Mouse (Mus musculus): ENCODE results near the gene Kifap3. TPM values are rescaled to one million over a fixed set of nuclear protein-coding genes. Genes with fewer than 3 reads are reported as not detected.

Kifap3 gene
- polyA plus RNA-seq, 1 experiment from 2014 or later: 48.2 TPM

GRCm38 (mm10) chr1:163903411-163903810, 124.0 kb downstream of the Kifap3 start:
- DNase-seq (ENCODE audit: low spot score): no peak
- WGBS: 91% methylated on average over 3 of the region's 3 CpGs
- 0 out of 2 replicates have a peak, but pooled peaks cover 9% of the 10 kb centered on the region for H3K36me3 ChIP-seq (ENCODE audit: control insufficient read depth, insufficient read depth, low read length)

DNA sequence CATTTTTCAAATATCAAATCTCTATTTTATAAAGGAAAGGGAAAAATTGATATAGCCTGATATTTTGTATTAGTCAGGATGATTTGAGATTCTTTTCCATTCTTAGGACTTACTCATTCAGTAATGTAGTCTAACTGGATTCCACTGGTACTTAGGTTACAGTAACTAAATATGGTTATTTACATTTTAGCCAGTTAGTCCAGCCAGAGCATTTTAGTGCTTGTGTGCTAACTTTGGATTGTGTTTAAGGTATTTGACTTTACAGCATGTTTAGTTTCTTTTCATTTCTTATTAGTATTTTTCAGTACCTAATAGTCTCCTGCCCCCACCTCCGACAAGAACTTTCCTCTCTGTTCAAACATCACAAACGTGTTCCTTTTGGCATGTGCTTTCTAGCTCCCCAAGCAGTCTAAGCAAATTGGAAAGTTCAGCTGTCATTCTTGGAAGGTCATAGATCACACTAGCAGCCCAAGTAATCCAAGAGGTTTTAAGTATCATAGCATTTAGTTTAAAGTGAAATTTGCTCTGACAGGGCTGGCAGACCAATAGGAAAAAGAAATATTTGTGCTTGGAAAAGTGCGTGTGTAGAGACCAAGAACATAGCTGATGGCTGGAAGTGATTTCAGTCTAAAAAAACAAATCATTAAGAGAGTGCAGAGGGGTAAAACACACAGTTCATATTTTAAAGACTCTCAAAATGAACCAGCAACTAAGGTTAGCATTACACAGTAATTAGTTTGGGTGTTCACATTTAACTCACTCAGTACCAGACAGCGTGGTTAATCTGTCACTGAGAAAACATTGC, 127.8 kb downstream of the Kifap3 start:
- no peaks in the 10 kb centered on the region for H3K9me3 ChIP-seq (ENCODE audit: control insufficient read depth, low read length)
- H3K9ac ChIP-seq (ENCODE audit: low read depth, low read length): no peak overlapping the region
- WGBS: 19% methylated on average over 4 of the region's 4 CpGs
- DNase-seq (ENCODE audit: low spot score): peak; percentile 87
- H3K27me3 ChIP-seq (replicated peaks; ENCODE audit: control insufficient read depth, insufficient read depth, low read length): no peaks in the 10 kb centered on the region
- 0 out of 2 replicates have a peak, but pooled peaks cover 7% of the 10 kb centered on the region for H3K36me3 ChIP-seq (ENCODE audit: control insufficient read depth, insufficient read depth, low read length)
- no peak overlapping the region for H3K4me3 ChIP-seq (ENCODE audit: low read depth, low read length)
- peak overlapping the region; percentile 70 for H3K27ac ChIP-seq (replicated peaks; ENCODE audit: low read depth, low read length)
- peak; percentile 80 for ATAC-seq (ENCODE audit: low read depth)
- peaks cover 17% of the 10 kb centered on the region for H3K4me1 ChIP-seq (ENCODE audit: control insufficient read depth, insufficient read depth, low read length)
- no peak overlapping the region for H3K4me2 ChIP-seq (ENCODE audit: low read depth, low read length)

More at GRCm38 (mm10) chr1:163903411-163903810, 124.0 kb downstream of the Kifap3 start:
- no peak for ATAC-seq (ENCODE audit: low read depth)
- no peaks in the 10 kb centered on the region for H3K27me3 ChIP-seq (replicated peaks; ENCODE audit: control insufficient read depth, insufficient read depth, low read length)
- no peak overlapping the region for H3K27ac ChIP-seq (replicated peaks; ENCODE audit: low read depth, low read length)
- no peak overlapping the region for H3K4me2 ChIP-seq (ENCODE audit: low read depth, low read length)
- H3K9me3 ChIP-seq (ENCODE audit: control insufficient read depth, low read length): no peaks in the 10 kb centered on the region
- no peak overlapping the region for H3K4me3 ChIP-seq (ENCODE audit: low read depth, low read length)
- H3K9ac ChIP-seq (ENCODE audit: low read depth, low read length): no peak overlapping the region
- peaks cover 15% of the 10 kb centered on the region for H3K4me1 ChIP-seq (ENCODE audit: control insufficient read depth, insufficient read depth, low read length)

DNA sequence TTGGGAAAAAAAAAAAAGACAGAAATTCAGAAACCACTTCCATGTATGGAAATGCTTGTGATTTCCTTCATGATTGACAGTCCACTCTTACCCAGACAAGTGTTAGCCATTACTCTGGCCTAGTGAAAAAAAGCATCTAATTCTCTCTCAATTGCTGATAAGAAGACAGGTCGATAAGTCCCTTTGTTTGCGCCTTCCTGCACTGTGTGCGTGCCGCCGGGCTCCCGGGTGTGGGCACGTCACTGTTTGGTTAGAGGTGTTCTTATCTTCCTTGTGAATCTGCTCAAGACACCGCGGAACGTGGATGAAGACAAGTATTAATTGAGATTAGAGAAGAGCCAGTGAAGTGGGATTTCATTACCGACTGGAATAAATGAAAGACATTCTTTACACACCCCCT, 129.0 kb downstream of the Kifap3 start:
- no peak for DNase-seq (ENCODE audit: low spot score)
- no peak overlapping the region for H3K27ac ChIP-seq (replicated peaks; ENCODE audit: low read depth, low read length)
- H3K9ac ChIP-seq (ENCODE audit: low read depth, low read length): no peak overlapping the region
- peaks cover 17% of the 10 kb centered on the region for H3K4me1 ChIP-seq (ENCODE audit: control insufficient read depth, insufficient read depth, low read length)
- H3K4me2 ChIP-seq (ENCODE audit: low read depth, low read length): no peak overlapping the region
- no peaks in the 10 kb centered on the region for H3K27me3 ChIP-seq (replicated peaks; ENCODE audit: control insufficient read depth, insufficient read depth, low read length)
- 0 out of 2 replicates have a peak, but pooled peaks cover 3% of the 10 kb centered on the region for H3K36me3 ChIP-seq (ENCODE audit: control insufficient read depth, insufficient read depth, low read length)
- ATAC-seq (ENCODE audit: low read depth): no peak
- no peak overlapping the region for H3K4me3 ChIP-seq (ENCODE audit: low read depth, low read length)
- 47% methylated on average over 11 of the region's 11 CpGs for WGBS
- H3K9me3 ChIP-seq (ENCODE audit: control insufficient read depth, low read length): no peaks in the 10 kb centered on the region

- Histone ChIP-seq H3K4me3 (ENCODE audit: low read depth, low read length) (no peak overlapping the region), H3K9me3 (ENCODE audit: control insufficient read depth, low read length) (no peaks in the 10 kb centered on the region), H3K27me3 (replicated peaks; ENCODE audit: control insufficient read depth, insufficient read depth, low read length) (no peaks in the 10 kb centered on the region), H3K4me2 (ENCODE audit: low read depth, low read length) (no peak overlapping the region), H3K36me3 (ENCODE audit: control insufficient read depth, insufficient read depth, low read length) (0 out of 2 replicates have a peak, but pooled peaks cover 3% of the 10 kb centered on the region), H3K4me1 (ENCODE audit: control insufficient read depth, insufficient read depth, low read length) (peaks cover 17% of the 10 kb centered on the region), H3K27ac (replicated peaks; ENCODE audit: low read depth, low read length) (no peak overlapping the region), H3K9ac (ENCODE audit: low read depth, low read length) (no peak overlapping the region)
- peak; percentile 78 for DNase-seq (ENCODE audit: low spot score)
- 8% methylated on average over 2 of the region's 2 CpGs for WGBS
- no peak for ATAC-seq (ENCODE audit: low read depth)
Observed at GRCm38 (mm10) chr1:163910343-163910742, 131.0 kb downstream of the Kifap3 start.

DNA sequence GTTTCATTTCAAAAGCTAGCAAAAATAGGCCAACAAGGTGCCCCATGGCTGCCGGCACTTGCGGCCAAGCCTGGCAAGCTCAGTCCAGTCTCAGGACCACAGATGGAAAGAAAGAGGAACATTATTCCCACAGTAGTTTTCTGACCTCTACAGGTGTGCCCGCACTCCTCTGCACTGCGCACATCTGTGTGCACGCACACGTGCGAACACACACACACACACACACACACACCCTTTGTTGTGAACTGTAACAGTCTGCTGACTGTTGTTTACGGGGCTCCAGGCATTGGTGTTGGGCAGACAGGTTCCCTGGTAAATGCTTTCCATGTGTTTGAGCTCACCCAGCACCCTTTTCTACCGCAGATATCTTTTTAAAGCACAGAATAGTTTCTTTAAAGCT, 131.4 kb downstream of the Kifap3 start:
- H3K4me1 ChIP-seq (ENCODE audit: control insufficient read depth, insufficient read depth, low read length): peaks cover 17% of the 10 kb centered on the region
- 83% methylated on average over 9 of the region's 9 CpGs for WGBS
- H3K4me3 ChIP-seq (ENCODE audit: low read depth, low read length): no peak overlapping the region
- H3K27me3 ChIP-seq (replicated peaks; ENCODE audit: control insufficient read depth, insufficient read depth, low read length): no peaks in the 10 kb centered on the region
- H3K9me3 ChIP-seq (ENCODE audit: control insufficient read depth, low read length): no peaks in the 10 kb centered on the region
- no peak for DNase-seq (ENCODE audit: low spot score)
- H3K4me2 ChIP-seq (ENCODE audit: low read depth, low read length): no peak overlapping the region
- no peak for ATAC-seq (ENCODE audit: low read depth)
- H3K27ac ChIP-seq (replicated peaks; ENCODE audit: low read depth, low read length): no peak overlapping the region
- H3K36me3 ChIP-seq (ENCODE audit: control insufficient read depth, insufficient read depth, low read length): 0 out of 2 replicates have a peak, but pooled peaks cover 3% of the 10 kb centered on the region
- no peak overlapping the region for H3K9ac ChIP-seq (ENCODE audit: low read depth, low read length)

- H3K27me3 ChIP-seq (replicated peaks; ENCODE audit: control insufficient read depth, insufficient read depth, low read length): no peaks in the 10 kb centered on the region
- no peak overlapping the region for H3K9ac ChIP-seq (ENCODE audit: low read depth, low read length)
- ATAC-seq (ENCODE audit: low read depth) (no peak), DNase-seq (ENCODE audit: low spot score) (no peak)
- no peak overlapping the region for H3K27ac ChIP-seq (replicated peaks; ENCODE audit: low read depth, low read length)
- no peak overlapping the region for H3K4me3 ChIP-seq (ENCODE audit: low read depth, low read length)
- H3K4me1 ChIP-seq (ENCODE audit: control insufficient read depth, insufficient read depth, low read length): peaks cover 17% of the 10 kb centered on the region
- no peak overlapping the region for H3K4me2 ChIP-seq (ENCODE audit: low read depth, low read length)
- H3K36me3 ChIP-seq (ENCODE audit: control insufficient read depth, insufficient read depth, low read length): peaks cover 5% of the 10 kb centered on the region
- H3K9me3 ChIP-seq (ENCODE audit: control insufficient read depth, low read length): no peaks in the 10 kb centered on the region
- 85% methylated on average over 11 of the region's 11 CpGs for WGBS
Observed at GRCm38 (mm10) chr1:163911981-163912380, 132.6 kb downstream of the Kifap3 start.

- H3K4me3 ChIP-seq (ENCODE audit: low read depth, low read length): no peak overlapping the region
- H3K4me1 ChIP-seq (ENCODE audit: control insufficient read depth, insufficient read depth, low read length): no peaks in the 10 kb centered on the region
- 93% methylated on average over 5 of the region's 5 CpGs for WGBS
- H3K9me3 ChIP-seq (ENCODE audit: control insufficient read depth, low read length): peaks cover 6% of the 10 kb centered on the region; the same call in 1 of the 2 replicates
- H3K36me3 ChIP-seq (ENCODE audit: control insufficient read depth, insufficient read depth, low read length): peaks cover 17% of the 10 kb centered on the region
- no peak overlapping the region for H3K9ac ChIP-seq (ENCODE audit: low read depth, low read length)
- H3K27ac ChIP-seq (replicated peaks; ENCODE audit: low read depth, low read length): no peak overlapping the region
- no peak for ATAC-seq (ENCODE audit: low read depth)
- no peak for DNase-seq (ENCODE audit: low spot score)
- H3K27me3 ChIP-seq (replicated peaks; ENCODE audit: control insufficient read depth, insufficient read depth, low read length): no peaks in the 10 kb centered on the region
- H3K4me2 ChIP-seq (ENCODE audit: low read depth, low read length): no peak overlapping the region
Observed at GRCm38 (mm10) chr1:163917349-163918160, 138.2 kb downstream of the Kifap3 start.

DNA sequence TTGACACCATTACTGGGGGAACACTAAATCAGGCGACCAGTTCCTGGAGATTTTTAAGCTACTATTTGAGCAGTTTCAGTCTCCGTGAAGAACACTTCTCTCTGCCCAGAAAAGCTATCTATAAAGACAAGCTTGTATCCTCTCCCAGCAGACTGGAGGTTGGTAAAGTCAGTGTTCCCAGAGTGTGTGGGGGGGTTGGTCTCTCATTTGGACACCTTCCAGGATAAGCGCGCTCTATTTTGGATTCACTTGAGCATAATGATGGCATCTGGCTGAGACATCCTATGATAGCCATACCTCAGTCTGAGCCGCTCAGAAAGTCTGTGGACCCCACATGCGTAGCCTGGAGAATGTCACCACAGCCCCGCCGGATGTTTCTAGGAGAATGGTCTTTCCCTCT, 144.7 kb downstream of the Kifap3 start:
- Histone ChIP-seq H3K36me3 (ENCODE audit: control insufficient read depth, insufficient read depth, low read length) (no peaks in the 10 kb centered on the region), H3K4me2 (ENCODE audit: low read depth, low read length) (no peak overlapping the region), H3K27me3 (replicated peaks; ENCODE audit: control insufficient read depth, insufficient read depth, low read length) (no peaks in the 10 kb centered on the region), H3K4me3 (ENCODE audit: low read depth, low read length) (no peak overlapping the region), H3K27ac (replicated peaks; ENCODE audit: low read depth, low read length) (no peak overlapping the region), H3K9me3 (ENCODE audit: control insufficient read depth, low read length) (no peaks in the 10 kb centered on the region), H3K9ac (ENCODE audit: low read depth, low read length) (no peak overlapping the region), H3K4me1 (ENCODE audit: control insufficient read depth, insufficient read depth, low read length) (peaks cover 5% of the 10 kb centered on the region; the same call in 1 of the 2 replicates)
- DNase-seq (ENCODE audit: low spot score) (no peak), ATAC-seq (ENCODE audit: low read depth) (no peak)
- 87% methylated on average over 8 of the region's 8 CpGs for WGBS

All from embryonic facial prominence, embryonic 14.5 days (tissue).